Mouse (Mus musculus) C3H10T1/2 (cell line): ENCODE data around the gene Prkra. TPM values are rescaled to one million over a fixed set of nuclear protein-coding genes. Genes with fewer than 3 reads are reported as not detected.

Experiments
- polyA plus RNA-seq, 2 experiments: library from polyadenylated mRNA; unstranded; fragments of >200 nt; fragmentation: generic; extraction: Trizol; gene quantifications; one replicate each; pipeline ENCODE4 v1.2.1; 2012; ENCODE audit warnings: missing spikeins in 2 of 2

Gene Prkra
- 10 to 100 TPM in 1 of 2 experiments, 1 to 10 TPM in 1; 4.2 to 26.2 TPM for polyA plus RNA-seq

GRCm38 (mm10) chr2:76647883-76648570, at the start of gene Prkra, which contains the start of gene Pjvk:
Gene Prkra (minus strand): TSS chr2:76648015.
Gene Pjvk (plus strand): TSS chr2:76648476.

GRCm38 (mm10) chr2:76674725-76675427, 27.1 kb upstream of the Prkra start, which contains the start of gene Plekha3:
Gene Plekha3 (plus strand): TSS chr2:76675281.

GRCm38 (mm10) chr2:76672966-76673392, 25.2 kb upstream of the Prkra start, which contains the start of gene Fkbp7:
Gene Fkbp7 (minus strand): TSS chr2:76673116.

Other genes starting within 250 kb of the Prkra start
- gene Osbpl6, start 241.5 kb downstream of the Prkra start, polyA plus RNA-seq, result 1 to 10 TPM; 1.2 to 2.8 TPM
- under 1 TPM in 1 of 2 experiments, not detected in 1; 0.21 TPM for gene Pjvk, start 461 bp upstream of the Prkra start, polyA plus RNA-seq
- 10 to 100 TPM in 1 of 2 experiments, 1 to 10 TPM in 1; 1.6 to 74.6 TPM for gene Fkbp7, start 25.1 kb upstream of the Prkra start, polyA plus RNA-seq
- gene Plekha3, start 27.3 kb upstream of the Prkra start, polyA plus RNA-seq, result 1 to 10 TPM; 3.1 to 7.0 TPM